Comparison of ENCODE assay signal across 7 mouse cellular contexts in genomic region chr1:90602759-90603560, GRCm38 (mm10). TPM values are rescaled to one million over a fixed set of nuclear protein-coding genes. Genes with fewer than 3 reads are reported as not detected.
DNase-seq lines count a peak whose midpoint lies in the region; ATAC-seq and TF ChIP-seq lines count a peak whose summit lies in the region.

Gene Cops8 (plus strand): TSS chr1:90602981.

- H3K27me3 ChIP-seq in embryonic facial prominence, embryonic 10.5 days (replicated peaks; ENCODE audit: low read depth, poor library complexity, severe bottlenecking): no peaks in the 10 kb centered on the region
- H3K27me3 ChIP-seq in intestine, postnatal 0 days (replicated peaks; ENCODE audit: control insufficient read depth, insufficient read depth, low read length): no peaks in the 10 kb centered on the region
- peaks cover 6% of the 10 kb centered on the region for H3K27me3 ChIP-seq in midbrain, embryonic 12.5 days
- no peaks in the 10 kb centered on the region for H3K27me3 ChIP-seq in small intestine, adult 2 months (ENCODE audit: control insufficient read depth, insufficient read depth, low read length)

- whole genome bisulfite sequencing in embryonic facial prominence, embryonic 10.5 days: 4% methylated on average over 48 of the region's 48 CpGs
- WGBS in intestine, postnatal 0 days: 5% methylated on average over 48 of the region's 48 CpGs
- 4% methylated on average over 48 of the region's 48 CpGs for WGBS in midbrain, embryonic 12.5 days
- WGBS in small intestine, adult 2 months: 4% methylated on average over 48 of the region's 48 CpGs

- ATAC-seq in intestine, postnatal 0 days: peak; percentile 99
- ATAC-seq in midbrain, embryonic 12.5 days (ENCODE audit: low FRiP score, low read depth): peak; percentile 99

- peak; percentile 45 for TF ChIP-seq POLR2A in small intestine, adult 2 months (IDR thresholded peaks at IDR 0.05; ENCODE audit: low read depth, low read length)

- peaks cover 27% of the 10 kb centered on the region for H3K36me3 ChIP-seq in embryonic facial prominence, embryonic 10.5 days (replicated peaks)
- H3K36me3 ChIP-seq in intestine, postnatal 0 days (ENCODE audit: control insufficient read depth, insufficient read depth): peaks cover 20% of the 10 kb centered on the region
- H3K36me3 ChIP-seq in midbrain, embryonic 12.5 days: peaks cover 24% of the 10 kb centered on the region
- peaks cover 16% of the 10 kb centered on the region for H3K36me3 ChIP-seq in small intestine, adult 2 months (ENCODE audit: control insufficient read depth, insufficient read depth, low read length)

- intact Hi-C loops in left cerebral cortex, postnatal 4 days (cut with DNase I): no loop called here

- TF ChIP-seq CTCF in intestine, postnatal 0 days (IDR thresholded peaks at IDR 0.05; ENCODE audit: low read depth): no peak
- TF ChIP-seq CTCF in small intestine, adult 2 months (IDR thresholded peaks at IDR 0.05; ENCODE audit: extremely low read depth, insufficient read length, insufficient replicate concordance, low read depth, low read length): no peak

- H3K27ac ChIP-seq in embryonic facial prominence, embryonic 10.5 days (replicated peaks): peak within 1 kb of the TSS; percentile 91
- H3K27ac ChIP-seq in intestine, postnatal 0 days (ENCODE audit: low read depth, low read length): peak within 1 kb of the TSS; percentile 66
- peak within 1 kb of the TSS; percentile 55; the same call in 1 of the 2 replicates for H3K27ac ChIP-seq in midbrain, embryonic 12.5 days (replicated peaks)
- H3K27ac ChIP-seq in small intestine, adult 2 months (ENCODE audit: insufficient read depth, low read depth, low read length): peak within 1 kb of the TSS; percentile 25

- peak within 1 kb of the TSS; percentile 91 for H3K9ac ChIP-seq in intestine, postnatal 0 days (ENCODE audit: low read depth, low read length)
- peak within 1 kb of the TSS; percentile 63 for H3K9ac ChIP-seq in midbrain, embryonic 12.5 days (replicated peaks)

- peak within 1 kb of the TSS; percentile 74 for H3K4me2 ChIP-seq in intestine, postnatal 0 days (replicated peaks; ENCODE audit: low read depth)
- H3K4me2 ChIP-seq in midbrain, embryonic 12.5 days (replicated peaks): peak within 1 kb of the TSS; percentile 75

- peak within 1 kb of the TSS; percentile 75 for H3K4me3 ChIP-seq in embryonic facial prominence, embryonic 10.5 days
- peak within 1 kb of the TSS; percentile 94 for H3K4me3 ChIP-seq in intestine, postnatal 0 days (ENCODE audit: low read depth, low read length)
- peak within 1 kb of the TSS; percentile 62 for H3K4me3 ChIP-seq in midbrain, embryonic 12.5 days
- H3K4me3 ChIP-seq in small intestine, adult 2 months (ENCODE audit: low read depth, low read length): peak within 1 kb of the TSS; percentile 82

- DNase-seq in adrenal gland, postnatal 10 days: peak; percentile 99
- peak; percentile 97 for DNase-seq in embryonic facial prominence, embryonic 10.5 days (ENCODE audit: low spot score)
- DNase-seq in gonadal fat pad, adult 2 months (ENCODE audit: low read depth): peak; percentile 65
- peak; percentile 98 for DNase-seq in left cerebral cortex, postnatal 4 days

- no peaks in the 10 kb centered on the region for H3K9me3 ChIP-seq in embryonic facial prominence, embryonic 10.5 days
- no peaks in the 10 kb centered on the region for H3K9me3 ChIP-seq in intestine, postnatal 0 days (ENCODE audit: control insufficient read depth)
- H3K9me3 ChIP-seq in midbrain, embryonic 12.5 days: no peaks in the 10 kb centered on the region

- peaks cover 13% of the 10 kb centered on the region for H3K4me1 ChIP-seq in embryonic facial prominence, embryonic 10.5 days
- no peaks in the 10 kb centered on the region for H3K4me1 ChIP-seq in intestine, postnatal 0 days (replicated peaks; ENCODE audit: control insufficient read depth, insufficient read depth, low read length)
- H3K4me1 ChIP-seq in midbrain, embryonic 12.5 days: peaks cover 5% of the 10 kb centered on the region
- H3K4me1 ChIP-seq in small intestine, adult 2 months (ENCODE audit: control insufficient read depth, insufficient read depth, insufficient read length, low read length): peaks cover 6% of the 10 kb centered on the region; the same call in 1 of the 2 replicates

RNA-seq across cellular contexts. Expression of gene Cops8, which starts in this region (rescaled TPM):
- total RNA-seq in adrenal gland, postnatal 10 days (2021): 10 to 100 TPM; 67.0 to 71.7 TPM
- polyA plus RNA-seq in embryonic facial prominence, embryonic 10.5 days (2016; fragmentation: Nextera tagmentation; extraction: Ambion mirVana): 193 and 200 TPM in 2 replicates
- polyA plus RNA-seq in gonadal fat pad, adult 2 months (2012; rRNA removed): 43.2 and 48.4 TPM in 2 replicates
- 49.7 and 51.9 TPM in 2 replicates for polyA plus RNA-seq in intestine, postnatal 0 days (2015; fragmentation: Nextera tagmentation; extraction: Ambion mirVana)
- 100 to 1,000 TPM; 100 to 117 TPM for total RNA-seq in left cerebral cortex, postnatal 4 days (2021)
- polyA plus RNA-seq in midbrain, embryonic 12.5 days (2016; fragmentation: Nextera tagmentation; extraction: Ambion mirVana): 164 and 171 TPM in 2 replicates
- polyA plus RNA-seq in small intestine, adult 2 months (2012; rRNA removed): 12.5 and 14.4 TPM in 2 replicates

Comparison
In these comparisons a context has a peak if more than half of its experiments do, and no peak if none do; other contexts are left out.
1. Peak in every context shown above with its lines: DNase-seq, ATAC-seq, H3K4me3 ChIP-seq and H3K27ac ChIP-seq.
2. H3K27ac ChIP-seq: peak in every context shown above with its lines; median percentile 91 in embryonic facial prominence, embryonic 10.5 days; 66 in intestine, postnatal 0 days; 55 in midbrain, embryonic 12.5 days; 25 in small intestine, adult 2 months.